Mouse (Mus musculus) forebrain, embryonic 14.5 days (tissue): ENCODE measurements around the gene Tmprss13. TPM values are rescaled to one million over a fixed set of nuclear protein-coding genes. Genes with fewer than 3 reads are reported as not detected.

Experiments
- ATAC-seq: fragments of 200-750 bp; cut with Nextera tagmentation; 2 replicates; pipeline ENCODE4 v1.8.0; 2017; ENCODE audit warnings: mild to moderate bottlenecking, moderate library complexity
- DNase-seq: peaks from one replicate; pipeline ENCODE4 v3.0.0-alpha.2; 2015; ENCODE audit warnings: low spot score
- H3K27ac ChIP-seq: fragments of 300-500 bp; sonication (generic); 2 replicates; pipeline ENCODE4 v1.5.1; 2014; ENCODE audit warnings: low read depth, mild to moderate bottlenecking, control low read depth, low read length, moderate library complexity
- H3K27me3 ChIP-seq: fragments of 300-500 bp; sonication (generic); replicated peaks from 2 replicates; pipeline ENCODE4 v1.6.1; 2014; ENCODE audit warnings: low read length, control low read depth, mixed read lengths; ENCODE audit not compliant: control insufficient read depth, insufficient read depth
- H3K36me3 ChIP-seq: fragments of 300-500 bp; sonication (generic); 2 replicates; pipeline ENCODE4 v1.6.1; 2014; ENCODE audit warnings: low read length, control low read depth; ENCODE audit not compliant: control insufficient read depth, insufficient read depth
- H3K4me1 ChIP-seq: fragments of 300-500 bp; sonication (generic); 2 replicates; pipeline ENCODE4 v1.6.1; 2014; ENCODE audit warnings: antibody characterized with exemption, low read length, control low read depth; ENCODE audit not compliant: control insufficient read depth, insufficient read depth
- H3K4me2 ChIP-seq: fragments of 300-500 bp; sonication (generic); 2 replicates; pipeline ENCODE4 v1.6.1; 2014; ENCODE audit warnings: mild to moderate bottlenecking, control low read depth, low read length
- H3K4me3 ChIP-seq: fragments of 300-500 bp; sonication (generic); 2 replicates; pipeline ENCODE4 v1.5.1; 2014; ENCODE audit warnings: low read depth, low read length, control low read depth
- H3K9ac ChIP-seq: fragments of 300-500 bp; sonication (generic); 2 replicates; pipeline ENCODE4 v1.6.1; 2014; ENCODE audit warnings: mild to moderate bottlenecking, low read length, control low read depth, moderate library complexity
- H3K9me3 ChIP-seq: fragments of 300-500 bp; sonication (generic); replicated peaks from 2 replicates; pipeline ENCODE4 v1.6.1; 2016; ENCODE audit warnings: low read length, control low read depth, mixed read lengths; ENCODE audit not compliant: control insufficient read depth
- WGBS: fragments of 180-500 bp; shearing (Covaris S2); extraction: QIAGEN DNeasy Blood & Tissue Kit; methylation state at CpG from one replicate; pipeline ENCODE4 v1.1.7; 2014; 5-methylcytosine and 5-hydroxymethylcytosine counted together
- polyA plus RNA-seq: library from polyadenylated mRNA; unstranded; fragments of >200 nt; fragmentation: Nextera tagmentation; extraction: Ambion mirVana; gene quantifications from 2 replicates; pipeline ENCODE4 v1.2.1, GENCODE M21; 2014

The Tmprss13 gene
- polyA plus RNA-seq, 1 experiment from 2014 or later, result 0.05 TPM

GRCm38 (mm10) chr9:45299231-45300006, 19.5 kb upstream of the Tmprss13 start:
- 82% methylated on average over 11 of the region's 11 CpGs for WGBS
- H3K9me3 ChIP-seq, result no peaks in the 10 kb centered on the region
- ATAC-seq (no peak), DNase-seq (peak; percentile 37)
- H3K4me2 ChIP-seq, result no peak overlapping the region
- no peak overlapping the region for H3K9ac ChIP-seq
- H3K27me3 ChIP-seq, result no peaks in the 10 kb centered on the region
- H3K36me3 ChIP-seq, result no peaks in the 10 kb centered on the region
- no peak overlapping the region for H3K4me3 ChIP-seq
- no peaks in the 10 kb centered on the region for H3K4me1 ChIP-seq
- no peak overlapping the region for H3K27ac ChIP-seq

DNA sequence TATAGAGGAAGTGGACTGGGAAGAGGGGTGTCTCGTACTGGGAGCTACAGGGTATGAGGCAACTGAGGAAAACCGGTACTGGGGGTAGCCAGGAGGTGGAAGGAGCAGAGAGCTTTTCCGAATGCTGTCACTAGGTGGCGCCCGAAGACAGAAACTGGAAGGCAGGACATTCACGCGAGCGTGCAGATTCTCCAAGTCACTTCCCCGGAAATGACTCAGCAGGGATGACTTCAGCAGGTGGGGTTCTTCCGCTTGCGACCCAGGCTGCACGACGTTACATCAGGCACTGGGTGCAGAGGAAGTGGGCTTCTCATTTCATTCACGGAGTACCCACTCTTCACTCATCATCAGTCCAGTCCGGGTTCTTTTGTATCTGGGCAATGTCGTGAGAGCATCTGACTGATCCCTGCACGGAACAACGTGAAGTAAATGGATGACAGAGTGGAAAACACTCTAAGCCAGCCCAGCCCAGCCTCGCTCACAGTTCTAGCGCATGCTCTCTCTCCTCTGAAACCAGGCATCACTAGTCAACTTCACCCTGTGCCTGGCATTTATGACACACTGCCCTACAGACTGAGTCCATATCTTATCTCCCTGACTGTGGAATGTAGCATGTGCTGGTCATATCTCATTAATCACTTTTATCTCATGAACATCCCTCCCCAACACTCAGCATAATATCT, 18.3 kb upstream of the Tmprss13 start:
- 17% methylated on average over 20 of the region's 20 CpGs for WGBS

GRCm38 (mm10) chr9:45301771-45302170, 17.1 kb upstream of the Tmprss13 start:
- no peak for DNase-seq
- no peak for ATAC-seq
- WGBS, result 90% methylated on average over 8 of the region's 8 CpGs
- H3K4me2 ChIP-seq, result no peak overlapping the region
- no peak overlapping the region for H3K9ac ChIP-seq
- H3K27me3 ChIP-seq, result no peaks in the 10 kb centered on the region
- no peak overlapping the region for H3K27ac ChIP-seq
- H3K36me3 ChIP-seq, result no peaks in the 10 kb centered on the region
- H3K4me1 ChIP-seq, result no peaks in the 10 kb centered on the region
- H3K9me3 ChIP-seq, result no peaks in the 10 kb centered on the region
- H3K4me3 ChIP-seq, result no peak overlapping the region

More for the DNA sequence above, 18.3 kb upstream of the Tmprss13 start:
- H3K27me3 ChIP-seq, result no peaks in the 10 kb centered on the region
- H3K4me1 ChIP-seq, result no peaks in the 10 kb centered on the region
- H3K27ac ChIP-seq, result no peak overlapping the region
- no peaks in the 10 kb centered on the region for H3K36me3 ChIP-seq
- peak; percentile 97 for DNase-seq
- ATAC-seq, result peak; percentile 94
- H3K4me2 ChIP-seq, result peak overlapping the region; percentile 50
- H3K4me3 ChIP-seq, result peak overlapping the region; percentile 8
- H3K9me3 ChIP-seq, result no peaks in the 10 kb centered on the region
- H3K9ac ChIP-seq, result peak overlapping the region; percentile 40; the same call in 1 of the 2 replicates

DNA sequence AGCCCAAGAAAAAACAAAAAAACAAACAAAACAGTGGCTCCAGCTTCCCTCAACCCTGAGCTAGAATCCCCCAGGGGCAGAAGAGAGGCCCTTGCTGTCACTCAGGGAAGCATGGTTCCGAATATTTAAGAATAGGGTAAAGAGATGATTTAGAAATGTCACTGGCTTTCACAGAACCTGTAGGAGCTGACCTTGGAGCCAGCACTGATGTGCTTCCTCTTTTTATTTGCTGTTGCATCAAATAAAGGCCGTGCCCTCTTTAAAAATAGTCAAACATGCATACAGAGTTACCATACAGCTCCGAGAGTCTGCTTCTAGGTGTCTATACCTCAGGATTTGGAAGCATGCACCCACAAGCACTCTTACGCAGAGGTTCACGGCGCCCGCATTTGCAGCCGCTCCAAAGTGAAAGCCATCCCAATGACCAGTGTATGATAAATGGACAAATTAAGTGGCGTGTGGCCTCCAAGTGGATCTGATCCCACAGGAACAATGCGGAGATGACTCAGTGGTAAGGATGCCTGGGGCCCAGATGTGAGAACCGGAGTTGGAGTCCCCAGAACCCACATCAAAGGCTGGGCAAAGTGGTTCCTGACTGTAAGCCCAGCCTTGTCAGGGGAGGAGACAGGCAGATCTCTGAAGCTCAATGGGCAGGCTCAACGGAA, 12.0 kb upstream of the Tmprss13 start:
- Histone ChIP-seq H3K9me3 (no peaks in the 10 kb centered on the region), H3K4me2 (no peak overlapping the region), H3K9ac (no peak overlapping the region), H3K36me3 (no peaks in the 10 kb centered on the region), H3K27me3 (no peaks in the 10 kb centered on the region), H3K4me3 (no peak overlapping the region), H3K4me1 (no peaks in the 10 kb centered on the region), H3K27ac (no peak overlapping the region)
- no peak for ATAC-seq
- 88% methylated on average over 12 of the region's 12 CpGs for WGBS
- DNase-seq, result no peak

- WGBS, result 84% methylated on average over 5 of the region's 5 CpGs
- Histone ChIP-seq H3K36me3 (no peaks in the 10 kb centered on the region), H3K9ac (no peak overlapping the region), H3K27me3 (no peaks in the 10 kb centered on the region), H3K9me3 (no peaks in the 10 kb centered on the region), H3K27ac (no peak overlapping the region), H3K4me1 (no peaks in the 10 kb centered on the region), H3K4me2 (no peak overlapping the region), H3K4me3 (no peak overlapping the region)
- ATAC-seq (no peak), DNase-seq (no peak)
Observed at GRCm38 (mm10) chr9:45308521-45308920, 10.4 kb upstream of the Tmprss13 start.

GRCm38 (mm10) chr9:45311858-45312257, 7.0 kb upstream of the Tmprss13 start:
- no peaks in the 10 kb centered on the region for H3K9me3 ChIP-seq
- no peak overlapping the region for H3K4me3 ChIP-seq
- no peaks in the 10 kb centered on the region for H3K27me3 ChIP-seq
- H3K27ac ChIP-seq, result no peak overlapping the region
- H3K36me3 ChIP-seq, result no peaks in the 10 kb centered on the region
- no peak overlapping the region for H3K9ac ChIP-seq
- ATAC-seq, result no peak
- H3K4me2 ChIP-seq, result no peak overlapping the region
- DNase-seq, result no peak
- H3K4me1 ChIP-seq, result no peaks in the 10 kb centered on the region
- WGBS, result 89% methylated on average over 6 of the region's 6 CpGs

DNA sequence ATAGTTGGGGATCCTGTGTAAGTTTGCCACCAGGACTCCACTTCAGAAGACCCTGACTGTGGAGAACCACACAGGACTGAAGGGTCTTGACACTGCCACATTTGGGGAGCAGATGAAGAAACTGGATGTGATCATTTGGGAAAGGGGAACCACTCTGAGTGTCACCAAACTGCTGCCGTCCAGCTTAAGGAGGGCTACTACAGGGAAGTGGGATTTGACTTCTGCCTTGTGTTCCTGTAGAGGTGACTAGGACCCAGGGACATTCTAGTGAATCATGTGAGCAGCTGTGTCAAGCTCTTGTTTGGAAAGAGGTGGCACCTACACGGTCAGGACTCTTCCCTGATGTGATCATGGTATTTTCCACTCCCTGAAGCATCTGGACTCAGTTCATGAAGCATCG, 5.0 kb upstream of the Tmprss13 start:
- Histone ChIP-seq H3K4me3 (no peak overlapping the region), H3K27ac (no peak overlapping the region), H3K36me3 (no peaks in the 10 kb centered on the region), H3K9me3 (no peaks in the 10 kb centered on the region), H3K9ac (no peak overlapping the region), H3K4me1 (no peaks in the 10 kb centered on the region), H3K4me2 (no peak overlapping the region), H3K27me3 (no peaks in the 10 kb centered on the region)
- DNase-seq (no peak), ATAC-seq (no peak)
- 91% methylated on average over 3 of the region's 3 CpGs for WGBS

GRCm38 (mm10) chr9:45317635-45318034, 1.3 kb upstream of the Tmprss13 start:
- Histone ChIP-seq H3K4me3 (no peak overlapping the region), H3K9ac (no peak overlapping the region), H3K4me2 (no peak overlapping the region), H3K9me3 (no peaks in the 10 kb centered on the region), H3K27ac (no peak overlapping the region), H3K27me3 (no peaks in the 10 kb centered on the region), H3K4me1 (no peaks in the 10 kb centered on the region), H3K36me3 (no peaks in the 10 kb centered on the region)
- DNase-seq, result no peak
- 93% methylated on average over 3 of the region's 3 CpGs for WGBS
- no peak for ATAC-seq

- H3K9me3 ChIP-seq, result no peaks in the 10 kb centered on the region
- no peak overlapping the region for H3K27ac ChIP-seq
- H3K4me1 ChIP-seq, result no peaks in the 10 kb centered on the region
- ATAC-seq (no peak), DNase-seq (no peak)
- WGBS, result 75% methylated on average over 6 of the region's 6 CpGs
- no peaks in the 10 kb centered on the region for H3K27me3 ChIP-seq
- H3K9ac ChIP-seq, result no peak overlapping the region
- H3K4me3 ChIP-seq, result no peak overlapping the region
- H3K36me3 ChIP-seq, result no peaks in the 10 kb centered on the region
- no peak overlapping the region for H3K4me2 ChIP-seq
Observed at GRCm38 (mm10) chr9:45321465-45321864, 2.6 kb downstream of the Tmprss13 start.
